Mouse (Mus musculus) liver, postnatal 0 days (tissue): ENCODE results near the gene Prr15l.

Experiments
- CTCF ChIP-seq: sonication (generic); IDR thresholded peaks from 2 replicates; pipeline ENCODE4 v1.5.1; 2016; ENCODE audit warnings: antibody characterized with exemption, low read depth
- EP300 ChIP-seq: IDR thresholded peaks from 2 replicates; pipeline ENCODE4 v1.6.1; 2016; ENCODE audit warnings: antibody characterized with exemption, low read depth, mild to moderate bottlenecking

GRCm38 (mm10) chr11:96928691-96929090 is 787 bp downstream of the Prr15l start:
- no peak for TF ChIP-seq CTCF
- TF ChIP-seq EP300 = no peak
